Mouse (Mus musculus) C3H10T1/2 (cell line): ENCODE results near the gene Sik2. TPM values are rescaled to one million over a fixed set of nuclear protein-coding genes. Genes with fewer than 3 reads are reported as not detected.

Experiments used
- polyA plus RNA-seq, 2 experiments: library from polyadenylated mRNA; unstranded; fragments of >200 nt; fragmentation: generic; extraction: Trizol; gene quantifications; one replicate each; pipeline ENCODE4 v1.2.1; 2012; ENCODE audit warnings: missing spikeins in 2 of 2

The Sik2 gene
- polyA plus RNA-seq = 10 to 100 TPM in 1 of 2 experiments, 1 to 10 TPM in 1; 1.0 to 10.4 TPM

GRCm38 (mm10) chr9:51008841-51009655 is at the start of gene Sik2:
Gene Sik2 (minus strand): TSS chr9:51009073.

GRCm38 (mm10) chr9:50845081-50845480 is 163.8 kb downstream of the Sik2 start, which contains the start of gene Ppp2r1b:
Gene Ppp2r1b (plus strand): TSS chr9:50845301.

Other genes starting within 250 kb of the Sik2 start
- 1 to 10 TPM in 1 of 2 experiments, under 1 TPM in 1; 0.99 to 2.4 TPM for gene Fdxacb1, start 240.8 kb downstream of the Sik2 start, polyA plus RNA-seq
- gene Alg9, start 234.1 kb downstream of the Sik2 start, polyA plus RNA-seq = 10 to 100 TPM; 14.0 to 15.7 TPM
- 10 to 100 TPM in 1 of 2 experiments, 1 to 10 TPM in 1; 2.1 to 28.7 TPM for gene 1110032A03Rik, start 233.6 kb downstream of the Sik2 start, polyA plus RNA-seq
- gene Ppp2r1b, start 163.8 kb downstream of the Sik2 start, polyA plus RNA-seq = 10 to 100 TPM in 1 of 2 experiments, 1 to 10 TPM in 1; 4.6 to 16.8 TPM
- gene Btg4, start 51.8 kb upstream of the Sik2 start, polyA plus RNA-seq = not detected
- gene Layn, start 68.0 kb upstream of the Sik2 start, polyA plus RNA-seq = 10 to 100 TPM; 12.6 to 29.4 TPM
- 1 to 10 TPM in 1 of 2 experiments, under 1 TPM in 1; 0.53 to 4.8 TPM for gene 4833427G06Rik, start 93.0 kb upstream of the Sik2 start, polyA plus RNA-seq
- gene Gm32742, start 156.4 kb upstream of the Sik2 start, polyA plus RNA-seq = under 1 TPM; 0.01 to 0.04 TPM
- gene Pou2af1, start 204.6 kb upstream of the Sik2 start, polyA plus RNA-seq = under 1 TPM; 0.01 to 0.07 TPM